Mouse (Mus musculus) left cerebral cortex, adult 9 months (tissue): Measurements from ENCODE around the gene Gm17571.

Source experiments
- DNase-seq, 2 experiments: peaks; one replicate each; pipeline ENCODE4 v3.0.0; 2022; ENCODE audit warnings: low spot score in 2 of 2

The Gm17571 gene

DNA sequence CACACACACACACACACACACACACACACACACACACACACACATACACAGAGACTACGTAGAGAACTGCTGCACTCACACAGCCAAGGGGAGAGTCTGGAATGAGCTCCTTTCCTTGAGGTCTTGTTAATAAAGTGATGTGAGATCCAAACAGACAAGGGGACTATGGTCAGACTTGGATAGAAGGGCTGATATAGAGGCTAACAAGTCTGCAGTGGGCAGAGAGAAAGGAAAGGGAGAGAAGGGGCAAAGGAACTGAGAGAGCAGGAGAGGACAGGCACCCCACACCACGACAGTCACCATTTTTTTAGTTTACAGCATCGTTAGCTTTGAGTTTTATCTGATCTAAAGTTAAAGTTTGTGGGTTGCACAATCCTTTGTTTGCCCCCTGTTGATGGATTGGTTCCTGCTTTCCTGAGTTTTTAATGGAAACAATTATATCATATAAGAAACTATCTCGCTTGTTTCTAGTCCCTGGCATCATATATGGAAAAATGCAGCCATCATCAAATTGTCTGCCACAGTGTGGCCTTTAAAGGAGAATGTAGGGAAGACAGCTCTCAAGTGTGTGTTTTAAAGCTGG is at the start of gene Gm17571:
Gene Gm17571 (minus strand): TSS at position 51 of the 583 bp plus-strand sequence.
- no peak for DNase-seq

DNA sequence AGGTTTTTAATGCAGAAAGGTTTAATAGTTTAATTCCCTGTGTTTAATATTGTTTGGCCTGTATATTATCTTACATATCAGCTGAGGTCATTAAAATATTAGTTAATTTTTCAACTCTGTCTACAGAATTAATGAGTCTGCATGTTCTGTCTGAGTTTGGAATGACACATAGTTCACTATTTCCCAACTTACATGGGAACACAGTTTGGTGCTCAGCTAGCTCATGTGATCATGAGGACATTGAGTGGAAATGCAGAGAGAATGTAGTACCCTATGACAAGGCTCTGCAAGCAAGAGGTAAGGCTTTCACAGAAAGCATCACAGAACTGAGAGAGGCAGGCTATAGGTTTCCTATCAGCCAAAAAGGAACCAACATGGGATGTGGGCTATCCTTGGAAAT is 49.0 kb upstream of the Gm17571 start:
- no peak for DNase-seq

DNA sequence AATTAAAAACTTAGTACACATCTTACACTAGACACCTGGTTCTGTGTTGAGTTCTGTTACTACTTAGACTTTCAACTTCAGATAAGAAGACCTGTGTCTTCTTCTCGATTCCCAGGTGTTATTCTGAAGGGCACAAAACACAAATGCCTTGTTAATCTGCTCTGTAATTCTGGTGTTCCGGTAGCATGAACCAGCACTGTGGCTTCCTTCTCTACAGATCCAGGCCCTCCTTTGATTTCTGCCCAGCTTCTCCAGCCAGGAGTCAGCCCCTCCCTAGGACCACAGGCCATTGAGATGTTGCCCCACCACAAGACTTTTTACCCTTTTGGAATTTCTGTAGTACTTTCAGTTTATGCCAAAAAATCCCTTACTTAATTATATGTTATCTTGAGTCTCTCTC is 47.2 kb upstream of the Gm17571 start:
- no peak for DNase-seq

DNA sequence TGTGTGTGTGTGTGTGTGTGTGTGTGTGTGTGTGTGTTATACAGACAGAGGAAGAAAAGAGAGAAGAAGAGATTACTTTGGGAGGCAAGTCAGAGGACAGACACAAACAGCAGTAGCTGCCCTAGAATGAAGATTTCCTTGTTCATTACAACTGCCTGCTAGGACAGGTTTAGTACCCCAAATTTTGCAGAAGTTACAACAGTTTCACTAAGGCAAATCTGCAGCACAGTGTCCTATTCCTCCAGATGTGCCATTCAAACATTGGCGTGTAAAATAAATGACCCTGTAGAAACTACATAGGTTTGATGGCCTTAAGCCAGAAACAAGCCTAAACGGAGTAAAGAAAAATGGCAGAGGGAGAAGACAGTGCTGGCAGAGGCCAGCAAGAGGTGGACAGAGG is 46.3 kb upstream of the Gm17571 start:
- no peak for DNase-seq

DNA sequence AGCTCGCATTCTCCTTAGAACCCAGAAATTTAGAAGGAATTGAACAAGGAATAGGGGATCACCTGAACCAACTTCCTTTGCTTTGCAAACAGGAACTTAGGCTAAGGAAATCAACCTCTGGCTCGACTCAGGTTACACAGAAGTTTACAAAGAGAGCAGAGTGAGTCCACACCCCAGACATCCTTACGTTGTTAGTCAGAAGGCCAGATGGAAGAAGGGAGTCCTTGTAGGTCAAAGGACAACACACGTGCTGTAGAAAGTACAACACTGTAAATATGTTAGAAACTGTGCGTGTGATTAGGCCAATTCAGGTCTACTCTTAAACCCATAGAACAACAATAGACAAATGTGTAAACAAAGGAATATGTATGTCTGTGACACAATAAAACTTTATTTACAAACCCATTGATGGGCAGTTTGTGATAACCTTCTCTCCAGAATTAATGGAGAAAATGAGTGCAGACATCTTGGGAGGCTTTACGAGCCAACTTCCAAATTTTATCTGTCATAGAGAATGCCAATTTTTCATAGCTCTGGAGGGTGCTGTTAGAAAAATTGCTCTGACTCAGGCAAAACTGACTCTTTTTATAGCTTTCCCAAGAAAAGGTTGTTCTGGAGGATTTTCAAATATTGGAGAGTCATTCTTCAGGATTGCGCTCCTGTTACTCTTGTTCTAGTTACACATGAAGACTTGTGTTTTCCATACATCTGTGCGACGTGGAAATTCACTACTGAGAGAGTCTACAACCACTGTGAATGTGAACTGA is 45.5 kb upstream of the Gm17571 start:
- DNase-seq: no peak

DNA sequence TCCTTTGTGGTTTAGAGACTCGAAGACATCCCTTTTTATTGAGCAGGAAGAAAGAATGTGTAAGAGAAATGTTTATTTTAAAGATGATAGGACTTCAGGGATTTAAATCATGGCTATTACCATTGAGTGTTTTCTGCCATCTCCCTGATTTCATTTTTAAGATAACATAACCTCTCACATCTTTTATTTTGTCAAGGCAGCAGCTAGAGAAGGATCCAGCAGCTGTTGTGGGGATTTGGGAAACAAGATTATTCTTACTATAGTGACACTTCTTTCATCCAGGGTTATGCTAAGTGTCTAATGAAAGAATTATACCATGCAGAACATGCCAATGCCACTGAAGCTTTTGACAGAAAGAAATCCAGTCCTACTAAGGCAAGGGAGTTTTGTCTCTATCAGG is 44.6 kb upstream of the Gm17571 start:
- no peak for DNase-seq

DNA sequence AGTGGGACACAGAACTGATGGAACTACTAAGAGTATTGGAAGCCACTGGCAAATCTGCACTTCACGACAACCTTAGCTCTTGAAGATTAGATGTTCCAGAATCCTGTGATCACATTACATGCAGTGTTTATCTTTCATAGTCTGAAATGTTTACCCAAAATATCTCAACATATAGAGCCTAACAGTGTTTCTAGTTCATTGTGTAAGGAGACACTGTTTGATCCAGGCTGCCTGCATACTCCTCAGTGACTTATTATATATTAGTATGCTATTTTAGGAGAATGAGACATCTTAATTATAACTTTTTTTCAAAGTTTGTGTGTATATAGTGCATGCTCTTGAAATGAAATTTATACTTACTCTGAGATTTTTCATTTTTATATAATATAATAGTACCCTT is 39.4 kb upstream of the Gm17571 start:
- DNase-seq: no peak

DNA sequence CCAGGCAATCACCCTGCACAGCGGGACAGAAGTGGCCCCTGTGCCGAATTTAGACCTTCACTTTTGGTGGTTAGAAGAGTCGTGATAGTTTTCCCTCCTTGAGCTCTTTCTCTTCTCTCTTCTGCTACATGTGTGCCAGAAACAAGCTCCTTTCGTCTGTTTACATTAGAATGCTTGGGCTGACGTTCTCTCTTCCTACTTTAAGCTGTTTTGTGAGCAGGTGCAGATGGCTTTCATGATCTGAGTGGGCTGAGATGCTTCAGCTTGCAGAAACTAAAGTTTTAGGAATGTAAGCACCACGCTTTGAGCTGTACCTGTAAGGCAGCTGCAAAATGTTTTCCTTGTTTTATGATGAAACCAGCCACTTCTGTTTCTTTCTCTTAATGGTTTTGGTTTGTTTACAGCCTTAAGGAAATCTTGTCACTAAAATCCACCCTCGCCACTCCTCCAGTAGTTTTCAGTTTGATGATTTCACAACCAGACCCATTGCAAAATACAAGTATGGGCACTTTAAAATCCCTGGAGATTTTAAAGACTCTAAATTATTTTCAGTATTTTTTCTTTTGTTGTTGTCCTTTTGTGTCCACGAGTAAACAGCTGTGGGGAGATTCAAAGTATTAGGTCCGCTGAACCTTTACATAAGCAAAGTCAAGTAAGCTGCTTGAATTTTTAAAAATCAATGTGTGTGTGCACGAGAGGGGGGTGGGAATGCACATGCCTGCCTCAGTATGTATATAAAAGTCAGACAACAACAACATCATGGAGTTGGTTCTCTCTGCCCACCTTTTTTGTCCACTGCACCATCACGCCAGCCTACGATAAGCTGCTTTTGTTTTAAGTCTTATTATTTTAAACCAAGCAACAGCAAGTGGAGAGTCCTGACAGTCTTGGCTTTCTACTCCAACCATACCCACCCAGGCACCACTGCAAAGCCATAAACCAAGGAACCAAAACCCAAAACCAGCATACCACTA is 38.0 kb upstream of the Gm17571 start:
- peak; percentile 16 to 42 for DNase-seq

DNA sequence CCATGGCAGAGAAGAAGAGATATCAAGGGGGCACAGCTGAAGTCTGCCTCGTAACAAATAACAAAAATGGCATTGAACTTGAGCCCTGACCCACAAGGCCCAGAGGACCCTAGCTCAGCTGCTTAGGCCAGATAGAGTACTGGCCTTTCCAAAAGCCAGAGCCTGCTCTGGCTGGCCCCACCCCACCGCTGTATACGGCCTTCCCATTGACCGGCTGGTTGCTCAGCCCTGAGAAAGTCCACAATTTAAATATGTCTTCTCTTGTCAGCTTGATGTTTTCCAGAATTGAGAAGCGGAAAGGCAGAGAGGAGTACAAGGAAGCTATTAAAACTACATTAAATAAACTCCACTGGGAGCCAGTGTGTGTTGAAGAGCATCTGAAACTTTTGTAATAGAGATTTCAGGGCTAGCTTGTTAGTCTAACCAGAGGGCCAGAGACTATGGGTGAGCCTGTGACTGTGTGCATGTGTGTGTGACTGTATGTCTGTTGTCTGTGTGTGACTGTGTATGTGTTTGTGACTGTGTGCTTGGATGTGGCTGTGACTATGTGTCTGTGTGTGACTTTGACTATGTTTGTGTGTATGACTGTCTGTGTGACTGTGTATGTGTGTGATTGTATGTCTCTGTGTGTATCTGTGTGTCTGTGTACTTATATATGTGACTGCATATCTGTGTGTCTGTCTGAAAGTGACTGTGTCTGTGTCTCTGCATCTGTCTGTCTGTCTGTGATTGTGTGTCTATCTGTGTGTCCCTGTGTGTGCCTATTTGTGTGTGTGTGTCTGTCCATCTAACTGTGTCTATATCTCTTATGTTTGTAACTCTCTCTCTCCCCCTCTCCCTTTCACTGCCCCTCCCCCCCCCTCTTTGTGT is 36.9 kb upstream of the Gm17571 start:
- no peak for DNase-seq

DNA sequence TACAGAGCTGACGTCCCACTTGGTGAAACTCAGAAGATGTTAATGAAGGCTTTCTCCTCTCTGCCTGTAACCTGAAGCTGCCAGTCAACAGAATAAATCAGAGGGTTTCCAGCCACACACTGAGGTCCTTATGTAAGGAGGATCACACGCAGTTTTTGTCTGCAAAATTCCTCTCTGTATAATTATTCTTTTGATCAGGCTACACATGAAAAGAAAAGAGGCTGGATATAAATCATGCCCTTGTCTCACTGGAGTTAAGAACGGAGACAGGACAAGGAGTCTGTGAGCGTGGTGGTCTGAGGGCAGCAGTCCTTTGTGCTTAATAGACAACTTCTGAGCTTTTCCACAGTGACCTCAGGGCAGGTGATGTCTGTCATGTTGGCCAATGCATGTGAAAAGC is 32.7 kb upstream of the Gm17571 start:
- DNase-seq: no peak

DNA sequence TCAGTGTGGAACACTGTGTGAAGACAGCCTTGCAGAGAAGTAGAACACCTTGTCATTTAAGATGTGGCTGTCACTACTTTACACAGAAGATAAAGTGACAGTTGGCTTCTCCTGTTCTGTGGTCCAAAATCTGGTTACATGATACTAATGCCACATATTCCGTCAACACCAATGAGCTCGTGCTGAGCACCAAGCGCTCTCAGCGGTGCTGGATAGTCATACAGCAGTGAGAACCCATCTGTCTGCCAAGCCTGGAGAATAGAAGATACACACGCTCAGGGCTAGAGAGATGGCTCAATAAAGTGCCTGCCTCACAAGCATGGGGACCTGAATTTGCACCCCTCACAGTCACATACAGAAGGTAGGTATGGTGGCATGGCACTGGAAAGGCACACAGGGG is 28.4 kb upstream of the Gm17571 start:
- DNase-seq: no peak

DNA sequence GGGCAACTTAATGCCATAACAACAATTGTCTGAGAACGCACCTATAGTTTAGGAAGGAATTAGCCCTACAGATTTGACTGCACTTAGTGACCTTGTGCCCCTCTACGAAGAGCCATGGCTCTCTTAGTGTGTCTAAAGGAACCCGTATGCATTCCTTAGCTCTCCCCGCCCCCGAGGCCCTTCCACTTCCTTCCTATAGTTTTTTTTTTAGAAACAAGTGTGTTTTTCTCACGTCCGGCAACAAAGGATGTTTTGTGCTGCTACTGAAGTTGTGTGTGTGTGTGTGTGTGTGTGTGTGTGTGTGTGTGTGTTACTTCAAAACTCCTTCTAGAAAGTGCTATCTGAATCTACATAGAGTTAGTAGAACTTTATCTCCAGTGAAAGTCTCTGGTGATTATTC is 23.5 kb upstream of the Gm17571 start:
- no peak for DNase-seq

DNA sequence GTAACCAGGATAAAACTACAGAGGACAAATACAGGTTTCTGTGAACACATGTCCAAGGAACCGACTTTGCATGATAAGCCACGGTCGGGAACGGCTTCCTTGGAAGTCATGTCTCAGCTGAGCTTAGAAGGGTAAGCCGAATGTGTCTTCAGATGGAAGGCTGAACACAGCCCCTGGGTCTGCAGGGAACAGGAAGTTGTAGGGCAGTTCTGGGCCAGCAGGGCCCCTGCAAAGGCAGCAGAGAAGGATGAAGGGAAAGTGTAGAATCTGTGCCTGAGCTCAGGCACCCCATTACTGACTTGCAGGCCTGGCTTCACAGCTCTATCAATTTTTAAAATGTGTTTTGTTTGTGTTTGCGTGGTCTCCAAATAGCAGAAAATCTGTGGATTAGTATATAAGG is 22.2 kb upstream of the Gm17571 start:
- no peak for DNase-seq

DNA sequence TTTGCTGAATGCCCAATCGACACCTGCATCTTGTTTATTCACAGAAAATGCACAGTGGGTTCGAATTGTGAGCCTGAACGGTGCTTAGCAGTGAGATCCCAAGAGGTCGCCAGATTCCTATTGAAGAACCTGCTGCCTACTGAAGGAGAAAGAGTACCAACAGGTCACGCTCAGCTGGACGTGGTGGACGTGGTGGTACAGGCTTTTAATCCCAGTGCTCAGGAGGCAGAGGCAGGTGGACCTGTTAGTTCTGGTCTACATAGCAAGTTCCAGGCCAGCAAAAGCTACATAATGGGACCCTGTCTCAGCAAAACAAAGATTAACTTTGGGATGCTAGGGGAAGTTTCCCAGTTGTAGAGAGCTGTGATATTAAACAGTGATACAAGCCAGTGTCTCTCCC is 21.2 kb upstream of the Gm17571 start:
- DNase-seq: no peak

DNA sequence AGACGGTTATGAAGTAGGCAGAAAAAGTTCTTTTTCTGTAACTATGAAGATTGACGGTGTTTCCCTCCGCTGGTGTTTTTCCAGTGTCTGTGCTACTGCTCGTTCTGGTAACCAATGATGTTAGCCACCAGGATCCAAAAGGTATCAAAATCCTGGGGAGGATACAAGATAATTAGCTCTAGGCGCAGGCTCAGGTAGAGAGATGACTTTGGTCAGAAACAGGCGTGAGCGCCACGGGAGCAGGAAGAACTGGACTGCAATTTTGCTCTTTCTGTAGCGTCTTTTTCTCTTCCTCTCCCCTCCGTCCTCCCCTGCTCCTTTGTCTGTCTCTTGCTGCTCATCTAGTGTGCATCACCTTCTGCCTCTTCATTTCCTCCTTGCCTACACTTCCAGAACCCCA is 20.3 kb upstream of the Gm17571 start:
- DNase-seq: no peak

DNA sequence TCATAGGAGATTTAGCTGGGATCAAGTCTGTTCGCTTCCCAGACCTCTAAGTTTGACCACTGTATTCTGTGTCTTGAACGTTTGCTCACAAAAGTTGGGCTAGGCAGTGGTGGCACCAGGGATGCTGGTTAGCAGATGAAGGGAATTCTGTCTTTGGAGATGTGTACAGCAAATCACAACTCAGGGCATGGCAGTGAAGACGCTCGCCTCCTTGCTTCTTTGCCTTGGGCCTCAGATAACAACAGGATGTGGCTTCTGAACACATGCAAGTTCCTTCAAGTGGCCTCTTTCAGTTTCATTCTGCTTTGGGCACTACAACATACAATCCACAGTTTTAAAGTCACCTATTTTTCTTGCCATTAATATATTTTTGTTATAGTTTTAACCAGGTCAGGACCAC is 19.8 kb upstream of the Gm17571 start:
- DNase-seq: no peak

DNA sequence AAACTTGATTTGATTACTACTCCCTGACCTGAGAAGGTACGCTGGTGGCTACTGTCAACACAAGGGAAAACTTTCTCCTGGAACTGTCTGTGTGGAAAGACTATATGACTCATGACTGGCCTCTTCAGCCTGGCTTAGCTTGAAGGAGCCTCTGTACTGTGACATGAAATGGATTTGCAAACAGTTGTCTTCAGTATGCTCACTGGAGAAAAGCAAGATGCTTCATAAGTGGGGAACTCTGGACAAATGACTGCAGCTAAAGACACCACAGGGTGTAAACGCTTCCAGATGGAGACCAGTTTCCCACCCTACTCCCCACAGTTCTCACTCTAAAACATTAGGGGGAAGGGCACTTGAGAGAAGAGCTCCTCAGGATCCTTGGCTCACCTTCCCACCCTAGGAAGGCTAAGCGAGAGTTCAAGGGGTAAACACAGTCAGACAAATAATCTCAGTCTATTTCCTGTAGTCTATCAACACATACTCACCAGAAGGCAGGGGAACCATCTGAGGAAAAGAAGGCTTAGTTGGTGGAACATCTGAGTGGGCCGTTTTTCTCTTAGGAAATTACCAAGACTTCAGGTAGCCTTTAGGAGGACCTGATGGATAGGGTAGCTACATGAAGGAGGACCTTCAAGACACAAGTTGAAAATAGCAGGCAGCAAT is 18.9 kb upstream of the Gm17571 start:
- no peak for DNase-seq

DNA sequence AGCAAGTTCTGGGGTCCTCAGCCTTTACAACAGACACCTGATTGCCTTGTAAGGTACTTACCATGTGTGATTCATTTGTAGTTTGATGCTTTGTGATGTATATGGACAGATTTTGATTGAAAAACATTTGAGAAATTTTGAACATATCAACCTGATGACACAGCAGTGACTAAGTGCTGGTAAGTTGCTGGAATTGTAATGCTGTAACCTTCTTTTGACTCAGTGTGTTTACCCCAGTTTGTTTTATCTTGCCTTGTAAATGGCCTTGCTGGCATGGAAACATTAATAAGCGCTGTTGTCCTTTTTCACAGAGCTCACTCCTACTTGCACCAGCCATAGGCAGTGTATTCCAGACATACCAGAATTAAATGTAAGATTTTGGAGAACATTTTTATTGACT is 14.4 kb upstream of the Gm17571 start:
- no peak for DNase-seq

DNA sequence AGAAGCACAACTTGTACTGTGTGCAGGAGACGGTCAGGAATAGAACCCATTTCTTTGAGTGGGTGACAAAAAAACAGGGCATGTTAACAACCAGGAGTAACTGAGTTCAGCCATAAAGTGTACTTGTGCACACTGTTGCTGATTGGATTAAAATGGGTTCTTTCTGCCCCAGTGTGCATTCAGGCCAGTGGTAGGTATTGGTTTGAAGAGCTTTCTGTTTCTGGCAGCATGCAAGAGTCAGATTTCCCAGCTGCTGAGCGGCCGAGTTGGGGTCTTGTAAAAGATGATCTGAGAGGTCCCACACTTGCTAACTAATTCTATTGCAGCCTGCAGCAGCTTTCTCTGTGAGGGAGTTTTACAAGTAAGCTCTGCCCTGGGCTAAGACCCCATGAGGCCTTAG is 13.5 kb upstream of the Gm17571 start:
- DNase-seq: no peak

DNA sequence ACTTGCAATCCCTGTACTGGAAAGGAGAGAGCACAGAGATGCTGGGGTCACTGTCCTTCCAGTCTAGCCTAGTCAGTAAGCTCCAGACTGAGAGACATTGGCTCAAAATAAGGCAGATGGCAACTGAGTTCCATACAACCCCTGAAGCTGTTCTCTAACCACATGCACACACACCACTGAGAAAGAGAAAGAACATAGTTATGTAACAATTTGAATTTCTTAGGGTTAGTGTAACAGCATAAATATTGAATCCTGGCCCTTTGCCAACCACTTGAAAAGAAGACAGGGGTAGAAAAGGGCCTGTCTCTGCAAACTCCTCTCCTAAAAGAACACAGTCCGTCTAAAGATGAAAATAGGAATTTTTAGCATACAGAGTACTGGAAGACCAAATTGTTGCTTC is 12.8 kb upstream of the Gm17571 start:
- no peak for DNase-seq

DNA sequence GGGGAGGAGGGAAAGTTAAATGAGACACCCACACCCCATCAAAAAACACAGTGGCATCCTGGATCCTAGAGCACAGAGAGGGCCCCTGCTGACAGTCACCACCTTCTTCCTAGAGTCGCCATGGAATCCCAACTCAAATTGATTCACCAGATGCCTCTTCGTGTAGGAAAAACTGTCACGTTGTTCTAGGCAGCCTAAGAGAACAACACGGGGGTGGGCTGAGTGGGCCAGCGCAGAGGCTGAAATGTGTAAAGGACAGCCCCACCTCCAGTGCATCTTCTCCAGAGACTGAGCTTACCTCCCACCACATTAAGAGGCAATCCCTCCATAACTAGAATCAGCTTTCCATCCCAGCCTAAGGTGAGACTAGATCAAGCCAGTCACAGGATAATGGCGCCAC is 11.2 kb upstream of the Gm17571 start:
- peak; percentile 15 to 17 for DNase-seq
